Mouse (Mus musculus) cortical plate, adult 2 months (tissue): Measurements from ENCODE around the gene Mta1. TPM values are rescaled to one million over a fixed set of nuclear protein-coding genes. Genes with fewer than 3 reads are reported as not detected.

Experiments
- H3K27ac ChIP-seq: fragments of 200-500 bp; 2 replicates; pipeline ENCODE4 v1.5.1; 2012; ENCODE audit warnings: low read length, control low read depth, inconsistent platforms; ENCODE audit not compliant: insufficient read depth
- H3K4me1 ChIP-seq: fragments of 200-500 bp; 2 replicates; pipeline ENCODE4 v1.6.1; 2011; ENCODE audit warnings: low read length; ENCODE audit not compliant: control insufficient read depth, insufficient read depth
- H3K4me3 ChIP-seq: fragments of 200-500 bp; 2 replicates; pipeline ENCODE4 v1.5.1; 2011; ENCODE audit warnings: mild to moderate bottlenecking, low read length, control low read depth; ENCODE audit not compliant: insufficient read depth
- CTCF ChIP-seq: fragments of 200-500 bp; IDR thresholded peaks from 2 replicates; pipeline ENCODE4 v1.5.1; 2011; ENCODE audit warnings: mild to moderate bottlenecking, control low read depth, low read length; ENCODE audit not compliant: insufficient read depth; ENCODE audit errors: extremely low read depth
- POLR2A ChIP-seq: fragments of 200-500 bp; IDR thresholded peaks from 2 replicates; pipeline ENCODE4 v1.6.1; 2011; ENCODE audit warnings: mild to moderate bottlenecking, low read length, control low read depth; ENCODE audit not compliant: insufficient read depth; ENCODE audit errors: extremely low read depth
- polyA plus RNA-seq: library from polyadenylated mRNA; depleted of rRNA; stranded (reverse); fragments of >200 nt; gene quantifications from 2 replicates; pipeline ENCODE4 v1.2.3, GENCODE M21; 2012

Gene Mta1
- polyA plus RNA-seq, 1 experiment, result 68.7 TPM

DNA sequence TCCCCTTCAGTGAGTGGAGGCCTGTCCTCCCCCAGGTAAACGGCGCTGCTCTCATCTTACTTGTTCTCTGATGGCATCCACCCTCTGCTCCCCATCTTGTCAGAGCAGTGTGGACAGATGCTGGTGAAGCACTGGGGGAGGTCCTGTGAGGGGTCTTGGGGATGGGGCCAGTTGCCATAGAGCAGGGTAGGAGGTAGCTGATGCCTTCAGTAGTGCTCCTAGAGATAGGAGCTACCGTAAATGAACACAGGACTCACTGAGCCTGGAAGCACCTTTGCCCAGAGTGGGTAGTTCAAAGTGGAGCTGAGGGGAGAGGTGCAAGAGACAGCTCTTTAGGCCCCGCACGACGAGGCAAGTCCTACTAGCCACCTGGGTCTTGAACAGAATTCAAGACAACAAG lies 28.7 kb upstream of the Mta1 start:
- Histone ChIP-seq H3K4me1 (no peaks in the 10 kb centered on the region), H3K27ac (no peak overlapping the region), H3K4me3 (no peak overlapping the region)
- TF ChIP-seq CTCF (no peak), POLR2A (no peak)

DNA sequence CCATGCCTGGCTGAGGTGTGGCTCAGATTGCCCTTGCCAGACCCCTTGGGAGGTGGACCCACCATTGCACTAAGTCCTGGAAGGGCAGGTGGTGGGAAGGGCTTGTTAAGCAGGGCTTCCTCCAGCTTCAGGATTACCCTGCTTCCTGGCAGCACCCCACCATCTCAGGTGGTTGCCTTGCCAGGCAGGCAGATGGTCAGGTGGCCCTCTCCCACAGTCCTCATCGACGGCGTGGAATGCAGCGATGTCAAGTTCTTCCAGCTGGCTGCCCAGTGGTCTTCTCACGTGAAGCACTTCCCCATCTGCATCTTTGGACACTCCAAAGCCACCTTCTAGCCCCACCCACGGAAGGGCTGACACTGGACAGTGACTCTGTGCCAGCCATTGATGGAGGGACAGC lies 26.8 kb upstream of the Mta1 start:
- TF ChIP-seq CTCF, result no peak
- no peak for TF ChIP-seq POLR2A
- H3K27ac ChIP-seq, result no peak overlapping the region

GRCm38 (mm10) chr12:113071827-113072226 lies 26.3 kb upstream of the Mta1 start:
- no peak overlapping the region for H3K4me3 ChIP-seq
- no peak overlapping the region for H3K27ac ChIP-seq
- TF ChIP-seq CTCF (no peak), POLR2A (no peak)
- 0 out of 2 replicates have a peak, but pooled peaks cover 3% of the 10 kb centered on the region for H3K4me1 ChIP-seq

More for the DNA sequence above, 26.8 kb upstream of the Mta1 start:
- H3K4me3 ChIP-seq, result no peak overlapping the region
- 0 out of 2 replicates have a peak, but pooled peaks cover 3% of the 10 kb centered on the region for H3K4me1 ChIP-seq

DNA sequence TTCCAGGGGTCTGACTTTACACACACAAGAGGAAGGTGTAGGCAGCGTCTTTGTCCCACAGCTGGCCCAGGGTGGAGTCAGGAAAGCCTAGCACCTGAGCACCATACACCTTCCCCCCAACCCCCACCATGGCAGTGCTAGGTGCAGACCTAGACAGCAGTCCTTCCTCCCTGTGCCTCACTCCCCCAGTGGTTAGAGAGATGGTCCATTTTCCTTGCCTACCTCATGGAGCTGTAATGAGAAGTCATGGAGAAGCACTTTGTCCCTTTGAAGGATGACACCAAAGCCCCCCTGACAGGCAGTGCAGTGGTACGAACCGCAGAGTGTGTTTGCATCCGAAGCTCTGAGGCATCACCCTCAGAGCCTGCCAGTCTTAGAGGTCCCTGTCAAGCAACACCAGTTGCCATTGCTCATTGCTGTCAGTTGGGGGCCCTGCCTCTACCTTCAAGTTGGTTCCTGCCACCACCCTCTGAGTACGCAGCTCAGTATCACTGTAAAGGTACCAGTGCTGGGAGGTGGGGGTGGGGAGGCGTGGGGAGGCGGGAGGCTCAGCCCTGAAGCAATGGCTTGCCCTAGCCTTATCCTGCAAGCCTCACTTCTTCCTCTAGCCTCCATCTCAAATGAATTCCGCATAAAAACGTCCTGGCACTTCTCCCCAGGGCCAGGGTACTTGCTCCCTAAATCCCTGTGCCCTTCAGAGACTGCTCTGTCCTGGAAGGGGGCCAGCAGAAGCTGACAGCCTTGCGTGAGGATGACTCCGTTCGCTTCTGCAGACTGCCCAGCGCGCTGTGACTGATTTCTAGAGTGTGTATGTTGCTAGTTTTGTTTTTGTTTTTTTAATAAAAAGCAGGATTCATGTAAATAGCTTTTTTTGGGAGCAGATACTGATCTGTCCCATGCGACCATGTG lies 24.4 kb upstream of the Mta1 start:
- 0 out of 2 replicates have a peak, but pooled peaks cover 3% of the 10 kb centered on the region for H3K4me1 ChIP-seq
- H3K4me3 ChIP-seq, result peak overlapping the region; percentile 48; the same call in 1 of the 2 replicates
- TF ChIP-seq POLR2A (no peak), CTCF (no peak)
- no peak overlapping the region for H3K27ac ChIP-seq

- TF ChIP-seq POLR2A (peak; percentile 91), CTCF (no peak)
- peak within 1 kb of the TSS; percentile 94 for H3K27ac ChIP-seq
- H3K4me3 ChIP-seq, result peak within 1 kb of the TSS; percentile 48
- H3K4me1 ChIP-seq, result 0 out of 2 replicates have a peak, but pooled peaks cover 3% of the 10 kb centered on the region
These were observed 23.6 kb upstream of the Mta1 start, which contains the start of gene Tex22 for GRCm38 (mm10) chr12:113074329-113075062. TSS of gene Tex22 (plus strand) at chr12:113074502.

DNA sequence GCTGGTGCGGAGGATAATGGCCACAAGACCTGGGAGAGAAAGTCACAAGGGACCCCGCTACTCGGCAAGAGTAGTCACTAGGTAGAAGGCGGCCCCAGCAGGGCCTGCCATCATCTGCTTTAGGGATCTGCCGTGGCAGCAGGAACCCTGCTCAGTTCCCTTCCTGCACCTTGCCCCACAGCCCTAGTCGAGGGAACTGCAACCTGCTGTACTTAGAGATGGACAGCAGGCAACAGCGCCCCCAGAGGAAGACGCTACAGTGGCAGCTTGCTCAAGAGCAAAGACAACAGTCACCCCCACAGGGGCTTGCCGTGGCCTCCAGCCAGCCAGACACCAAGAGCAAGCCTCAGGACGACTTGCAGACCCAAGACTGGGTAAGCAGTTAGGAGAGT lies 23.0 kb upstream of the Mta1 start:
- TF ChIP-seq POLR2A, result peak; percentile 66; the same call in 1 of the 2 replicates
- TF ChIP-seq CTCF, result peak; percentile 94
- Histone ChIP-seq H3K27ac (peak overlapping the region; percentile 94; the same call in 1 of the 2 replicates), H3K4me3 (peak overlapping the region; percentile 48), H3K4me1 (0 out of 2 replicates have a peak, but pooled peaks cover 3% of the 10 kb centered on the region)

GRCm38 (mm10) chr12:113075486-113075885 lies 22.6 kb upstream of the Mta1 start:
- Histone ChIP-seq H3K27ac (no peak overlapping the region), H3K4me3 (no peak overlapping the region; the same call in 1 of the 2 replicates), H3K4me1 (0 out of 2 replicates have a peak, but pooled peaks cover 3% of the 10 kb centered on the region)
- TF ChIP-seq CTCF (no peak), POLR2A (no peak)

DNA sequence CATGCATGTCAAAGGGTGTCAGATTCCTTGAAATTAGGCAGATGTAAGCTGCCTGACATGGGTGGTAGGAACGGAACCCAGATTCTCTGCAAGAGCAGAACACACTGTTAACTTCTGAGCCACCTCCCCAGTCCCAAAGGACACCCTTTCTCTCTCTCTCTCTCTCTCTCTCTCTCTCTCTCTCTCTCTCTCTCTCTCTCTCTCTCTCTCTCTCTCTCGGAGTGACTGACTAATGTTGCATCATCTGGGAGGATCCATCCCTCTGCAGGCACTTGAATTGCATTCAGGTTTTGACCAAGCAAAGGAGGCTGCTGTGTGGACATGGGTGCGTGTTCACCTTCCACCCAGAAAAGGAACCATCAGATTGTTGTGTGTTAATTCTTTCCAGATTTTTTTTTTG lies 10.8 kb upstream of the Mta1 start:
- H3K4me3 ChIP-seq, result no peak overlapping the region
- H3K4me1 ChIP-seq, result no peaks in the 10 kb centered on the region
- no peak overlapping the region for H3K27ac ChIP-seq
- no peak for TF ChIP-seq CTCF
- TF ChIP-seq POLR2A, result no peak

GRCm38 (mm10) chr12:113088026-113088425 lies 10.1 kb upstream of the Mta1 start:
- TF ChIP-seq CTCF (no peak), POLR2A (no peak)
- H3K4me3 ChIP-seq, result no peak overlapping the region
- no peak overlapping the region for H3K27ac ChIP-seq
- no peaks in the 10 kb centered on the region for H3K4me1 ChIP-seq
